Mouse (Mus musculus) lung, embryonic 15.5 days (tissue): ENCODE results near the gene Ccdc184. TPM values are rescaled to one million over a fixed set of nuclear protein-coding genes. Genes with fewer than 3 reads are reported as not detected.

Experiments used
- ATAC-seq: fragments of 200-750 bp; cut with Nextera tagmentation; 2 replicates; pipeline ENCODE4 v1.8.0; 2017; ENCODE audit warnings: moderate number of reproducible peaks, borderline replicate concordance; ENCODE audit not compliant: low FRiP score, low TSS enrichment; ENCODE audit errors: extremely low read depth
- H3K27ac ChIP-seq: fragments of 300-500 bp; sonication (generic); 2 replicates; pipeline ENCODE4 v1.5.1; 2015; ENCODE audit warnings: moderate library complexity, mild to moderate bottlenecking, inconsistent platforms
- H3K27me3 ChIP-seq: fragments of 300-500 bp; sonication (generic); 2 replicates; pipeline ENCODE4 v1.6.1; 2015; ENCODE audit warnings: inconsistent platforms
- H3K36me3 ChIP-seq: fragments of 300-500 bp; sonication (generic); 2 replicates; pipeline ENCODE4 v1.6.1; 2015; ENCODE audit warnings: inconsistent platforms
- H3K4me1 ChIP-seq: fragments of 300-500 bp; sonication (generic); 2 replicates; pipeline ENCODE4 v1.6.1; 2015; ENCODE audit warnings: inconsistent platforms
- H3K4me2 ChIP-seq: fragments of 300-500 bp; sonication (generic); 2 replicates; pipeline ENCODE4 v1.6.1; 2015; ENCODE audit warnings: inconsistent platforms, mild to moderate bottlenecking, moderate library complexity
- H3K4me3 ChIP-seq: fragments of 300-500 bp; sonication (generic); 2 replicates; pipeline ENCODE4 v1.5.1; 2015; ENCODE audit warnings: mild to moderate bottlenecking, inconsistent platforms
- H3K9ac ChIP-seq: fragments of 300-500 bp; sonication (generic); 2 replicates; pipeline ENCODE4 v1.6.1; 2015; ENCODE audit warnings: inconsistent platforms
- H3K9me3 ChIP-seq: fragments of 300-500 bp; sonication (generic); 2 replicates; pipeline ENCODE4 v1.6.1; 2016; ENCODE audit warnings: inconsistent platforms
- WGBS: fragments of 180-500 bp; shearing (Covaris S2); methylation state at CpG from one replicate; pipeline ENCODE4 v1.1.7; 2015; 5-methylcytosine and 5-hydroxymethylcytosine counted together
- polyA plus RNA-seq: library from polyadenylated mRNA; unstranded; fragments of >200 nt; fragmentation: Nextera tagmentation; extraction: Ambion mirVana; gene quantifications from 2 replicates; pipeline ENCODE4 v1.2.1, GENCODE M21; 2015

Ccdc184 gene
- polyA plus RNA-seq, 1 experiment from 2014 or later = 0.07 TPM

GRCm38 (mm10) chr15:98180567-98181131, 13.7 kb downstream of the Ccdc184 start:
- Histone ChIP-seq H3K4me2 (peak overlapping the region; percentile 78), H3K9ac (0 out of 2 replicates have a peak overlapping the region, but pooled peaks have one; percentile 0), H3K27me3 (peaks cover 29% of the 10 kb centered on the region; the same call in 1 of the 2 replicates), H3K27ac (peak overlapping the region; percentile 20; the same call in 1 of the 2 replicates), H3K4me3 (peak overlapping the region; percentile 63), H3K4me1 (peaks cover 12% of the 10 kb centered on the region), H3K36me3 (no peaks in the 10 kb centered on the region), H3K9me3 (no peaks in the 10 kb centered on the region)
- ATAC-seq = no peak
- 8% methylated on average over 26 of the region's 26 CpGs for WGBS

GRCm38 (mm10) chr15:98181132-98181711, 14.3 kb downstream of the Ccdc184 start:
- ATAC-seq = peak; percentile 97
- Histone ChIP-seq H3K4me2 (peak overlapping the region; percentile 78), H3K9me3 (no peaks in the 10 kb centered on the region), H3K9ac (0 out of 2 replicates have a peak overlapping the region, but pooled peaks have one; percentile 0), H3K27ac (peak overlapping the region; percentile 20; the same call in 1 of the 2 replicates), H3K4me3 (peak overlapping the region; percentile 63), H3K4me1 (peaks cover 12% of the 10 kb centered on the region), H3K27me3 (peaks cover 24% of the 10 kb centered on the region; the same call in 1 of the 2 replicates), H3K36me3 (no peaks in the 10 kb centered on the region)
- under 1% methylated on average over 30 of the region's 30 CpGs for WGBS

DNA sequence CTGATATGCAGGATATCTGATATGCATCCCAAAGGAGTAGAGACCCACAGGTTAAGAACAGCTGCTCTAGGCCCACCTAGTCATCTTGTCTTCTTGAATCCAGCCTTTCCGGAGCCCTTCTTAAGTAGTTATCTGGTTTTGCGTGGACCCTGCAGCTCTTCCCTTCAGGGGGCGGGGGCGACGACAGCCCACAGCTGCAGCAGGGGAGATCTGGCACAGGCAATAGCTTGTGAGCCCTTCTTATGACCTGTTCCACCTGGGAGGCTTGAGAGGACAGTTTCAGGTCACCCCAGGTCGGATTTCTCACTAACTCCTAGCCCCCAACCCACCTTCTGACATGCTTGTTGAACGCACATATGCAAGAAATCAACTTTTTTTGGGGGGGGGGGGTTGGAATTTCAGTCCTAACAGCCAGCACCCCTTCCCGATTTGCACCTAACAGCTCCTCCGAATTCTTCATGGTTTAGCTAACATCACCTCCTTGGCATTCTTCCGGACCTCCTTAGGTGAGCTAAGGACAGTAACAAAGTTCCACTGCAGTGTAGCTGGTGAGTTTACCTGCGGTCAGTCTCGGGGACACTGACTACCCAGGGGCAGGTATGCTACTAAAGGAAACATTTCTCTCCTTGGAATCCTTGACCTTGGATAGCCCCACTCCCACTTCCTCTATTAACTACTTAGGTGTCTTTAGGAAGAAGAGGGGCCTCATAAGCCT, 15.1 kb downstream of the Ccdc184 start:
- Histone ChIP-seq H3K27me3 (peaks cover 19% of the 10 kb centered on the region; the same call in 1 of the 2 replicates), H3K9me3 (no peaks in the 10 kb centered on the region), H3K4me3 (no peak overlapping the region), H3K4me1 (peaks cover 12% of the 10 kb centered on the region), H3K36me3 (no peaks in the 10 kb centered on the region), H3K9ac (no peak overlapping the region), H3K27ac (no peak overlapping the region), H3K4me2 (peak overlapping the region; percentile 78; the same call in 1 of the 2 replicates)
- WGBS = 63% methylated on average over 12 of the region's 12 CpGs
- ATAC-seq = no peak

DNA sequence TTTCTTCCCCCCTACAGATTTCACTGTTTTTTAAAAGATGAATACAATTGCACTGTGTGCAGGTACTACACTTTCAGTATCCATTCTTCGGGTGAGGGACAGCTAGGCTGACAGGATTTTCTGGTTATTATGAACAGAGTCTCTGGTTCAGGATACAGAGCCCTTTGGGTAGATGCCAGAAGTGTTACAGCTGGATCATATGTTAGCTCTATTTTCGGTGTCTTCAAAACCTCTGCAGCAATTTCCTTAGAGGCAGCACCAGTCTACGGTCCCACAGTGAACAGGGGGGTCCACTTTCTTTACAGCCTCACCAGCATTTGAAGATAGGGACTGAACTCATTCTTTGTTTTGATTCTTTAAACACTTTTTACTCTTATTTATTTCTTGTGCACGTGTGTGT, 17.5 kb downstream of the Ccdc184 start:
- peaks cover 12% of the 10 kb centered on the region for H3K4me1 ChIP-seq
- 0 out of 2 replicates have a peak, but pooled peaks cover 2% of the 10 kb centered on the region for H3K27me3 ChIP-seq
- H3K36me3 ChIP-seq = no peaks in the 10 kb centered on the region
- H3K9me3 ChIP-seq = no peaks in the 10 kb centered on the region
- H3K4me2 ChIP-seq = no peak overlapping the region
- no peak overlapping the region for H3K27ac ChIP-seq
- H3K4me3 ChIP-seq = no peak overlapping the region
- no peak for ATAC-seq
- no peak overlapping the region; the same call in 1 of the 2 replicates for H3K9ac ChIP-seq
- WGBS = 47% methylated on average over 4 of the region's 4 CpGs

GRCm38 (mm10) chr15:98195442-98195841, 28.5 kb downstream of the Ccdc184 start, which contains the start of gene Olfr288:
Gene Olfr288, minus strand, starts transcription at chr15:98195542.
- no peak within 1 kb of the TSS for H3K9ac ChIP-seq
- H3K4me2 ChIP-seq = no peak within 1 kb of the TSS
- ATAC-seq = no peak
- no peaks in the 10 kb centered on the region for H3K9me3 ChIP-seq
- H3K4me3 ChIP-seq = no peak within 1 kb of the TSS
- no peaks in the 10 kb centered on the region for H3K27me3 ChIP-seq
- no peaks in the 10 kb centered on the region for H3K36me3 ChIP-seq
- no peak within 1 kb of the TSS for H3K27ac ChIP-seq
- H3K4me1 ChIP-seq = no peaks in the 10 kb centered on the region
- 61% methylated on average over 3 of the region's 3 CpGs for WGBS

- H3K27me3 ChIP-seq = no peaks in the 10 kb centered on the region
- no peak for ATAC-seq
- no peaks in the 10 kb centered on the region for H3K9me3 ChIP-seq
- no peak overlapping the region for H3K9ac ChIP-seq
- H3K4me3 ChIP-seq = no peak overlapping the region
- H3K27ac ChIP-seq = no peak overlapping the region
- WGBS = 72% methylated on average over 7 of the region's 7 CpGs
- no peak overlapping the region for H3K4me2 ChIP-seq
- no peaks in the 10 kb centered on the region for H3K4me1 ChIP-seq
- H3K36me3 ChIP-seq = no peaks in the 10 kb centered on the region
These were observed 42.7 kb downstream of the Ccdc184 start for GRCm38 (mm10) chr15:98209676-98210075.

DNA sequence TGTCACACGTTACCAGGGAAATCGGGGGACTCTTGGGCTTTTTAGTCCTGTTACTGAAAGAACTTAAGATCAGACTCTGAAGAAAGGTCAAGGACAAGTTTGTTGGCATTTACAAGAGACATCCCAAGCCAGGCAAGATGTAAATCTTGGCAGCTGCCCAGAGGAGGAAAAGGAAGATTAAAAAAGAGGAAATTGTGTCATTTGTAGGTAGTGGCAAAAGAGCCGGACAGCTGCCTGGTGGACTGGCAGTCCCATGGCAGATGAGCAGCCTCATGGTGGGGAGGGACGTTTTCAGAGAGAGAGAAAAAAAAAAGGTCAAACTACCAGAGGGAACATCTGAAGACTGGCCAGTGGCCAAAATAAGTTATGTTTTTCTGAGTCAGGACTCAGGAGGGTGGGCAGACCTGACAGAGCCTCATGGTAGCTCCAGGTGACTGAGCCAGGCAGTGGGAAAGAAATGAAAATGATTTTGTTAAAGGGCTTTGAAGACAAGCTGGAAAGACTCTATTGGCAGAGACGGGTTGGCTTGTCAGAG, 46.4 kb downstream of the Ccdc184 start:
- no peaks in the 10 kb centered on the region for H3K4me1 ChIP-seq
- H3K4me2 ChIP-seq = no peak overlapping the region
- peak overlapping the region; percentile 60 for H3K27ac ChIP-seq
- H3K9ac ChIP-seq = no peak overlapping the region
- WGBS = 54% methylated on average over 5 of the region's 5 CpGs
- no peaks in the 10 kb centered on the region for H3K36me3 ChIP-seq
- ATAC-seq = no peak
- H3K4me3 ChIP-seq = no peak overlapping the region
- H3K27me3 ChIP-seq = no peaks in the 10 kb centered on the region
- H3K9me3 ChIP-seq = no peaks in the 10 kb centered on the region

GRCm38 (mm10) chr15:98214130-98214529, 47.2 kb downstream of the Ccdc184 start:
- Histone ChIP-seq H3K27ac (peak overlapping the region; percentile 60), H3K9me3 (no peaks in the 10 kb centered on the region), H3K9ac (no peak overlapping the region), H3K4me2 (no peak overlapping the region), H3K4me3 (no peak overlapping the region), H3K4me1 (no peaks in the 10 kb centered on the region), H3K27me3 (no peaks in the 10 kb centered on the region), H3K36me3 (no peaks in the 10 kb centered on the region)
- 47% methylated on average over 5 of the region's 5 CpGs for WGBS
- 0 out of 2 replicates have a peak, but pooled peaks have one; percentile 23 for ATAC-seq

Other genes starting within 250 kb of the Ccdc184 start
- 41.4 and 45.7 TPM in 2 replicates for gene Tmem106c, start 203.0 kb upstream of the Ccdc184 start, polyA plus RNA-seq
- gene Col2a1, start 162.5 kb upstream of the Ccdc184 start, polyA plus RNA-seq = 19.1 and 20.1 TPM in 2 replicates
- gene Pfkm, start 74.6 kb upstream of the Ccdc184 start, polyA plus RNA-seq = 26.9 and 31.2 TPM in 2 replicates
- 29.4 and 32.0 TPM in 2 replicates for gene Senp1, start 73.4 kb upstream of the Ccdc184 start, polyA plus RNA-seq
- 43.6 and 44.4 TPM in 2 replicates for gene Asb8, start 1.5 kb upstream of the Ccdc184 start, polyA plus RNA-seq
- not detected in 2 replicates for gene Olfr288, start 28.4 kb downstream of the Ccdc184 start, polyA plus RNA-seq
- not detected in 2 replicates for gene Gm44579, start 53.8 kb downstream of the Ccdc184 start, polyA plus RNA-seq
- gene Olfr287, start 53.9 kb downstream of the Ccdc184 start, polyA plus RNA-seq = not detected in 2 replicates
- gene Olfr286, start 67.3 kb downstream of the Ccdc184 start, polyA plus RNA-seq = not detected in 2 replicates
- not detected in 2 replicates for gene H1fnt, start 90.1 kb downstream of the Ccdc184 start, polyA plus RNA-seq
- gene Zfp641, start 129.0 kb downstream of the Ccdc184 start, polyA plus RNA-seq = 0.73 and 0.86 TPM in 2 replicates
- not detected in 2 replicates for gene Olfr285, start 150.2 kb downstream of the Ccdc184 start, polyA plus RNA-seq
- not detected in 2 replicates for gene Olfr284, start 173.8 kb downstream of the Ccdc184 start, polyA plus RNA-seq
- not detected in 2 replicates for gene Olfr283, start 213.8 kb downstream of the Ccdc184 start, polyA plus RNA-seq